Comparison of ENCODE assay signal across 28 mouse cellular contexts in genomic region chr16:34603076-34603475, GRCm38 (mm10). TPM values are rescaled to one million over a fixed set of nuclear protein-coding genes. Genes with fewer than 3 reads are reported as not detected.
DNase-seq lines count a peak whose midpoint lies in the region; ATAC-seq and TF ChIP-seq lines count a peak whose summit lies in the region.
"Had no signal": no experiment of that assay in that cellular context is flagged by ENCODE, and none has a peak within 500 bp of the region (broad histone marks: within the 10 kb centered on the region; RNA-seq: fewer than 3 reads in every experiment).

No protein-coding gene starts in this region.

- H3K36me3 ChIP-seq in embryonic facial prominence, embryonic 14.5 days (ENCODE audit: control insufficient read depth, insufficient read depth, low read length), result no peaks in the 10 kb centered on the region
- H3K36me3 ChIP-seq in embryonic facial prominence, embryonic 10.5 days (replicated peaks), result no peaks in the 10 kb centered on the region
- H3K36me3 ChIP-seq in kidney, postnatal 0 days (ENCODE audit: insufficient read depth, low read length), result no peaks in the 10 kb centered on the region
- H3K36me3 ChIP-seq: embryonic facial prominence, embryonic 15.5 days; hindbrain, embryonic 10.5 days; liver, embryonic 15.5 days; lung, embryonic 15.5 days had no signal

- H3K27me3 ChIP-seq in embryonic facial prominence, embryonic 14.5 days (replicated peaks; ENCODE audit: control insufficient read depth, insufficient read depth, low read length), result no peaks in the 10 kb centered on the region
- H3K27me3 ChIP-seq in embryonic facial prominence, embryonic 10.5 days (replicated peaks; ENCODE audit: low read depth, poor library complexity, severe bottlenecking), result no peaks in the 10 kb centered on the region
- no peaks in the 10 kb centered on the region for H3K27me3 ChIP-seq in kidney, postnatal 0 days (ENCODE audit: insufficient read depth, low read length)
- H3K27me3 ChIP-seq: embryonic facial prominence, embryonic 15.5 days; liver, embryonic 15.5 days; lung, embryonic 15.5 days had no signal

- H3K27ac ChIP-seq in embryonic facial prominence, embryonic 14.5 days (replicated peaks; ENCODE audit: low read depth, low read length), result no peak overlapping the region
- no peak overlapping the region for H3K27ac ChIP-seq in embryonic facial prominence, embryonic 10.5 days (replicated peaks)
- no peak overlapping the region for H3K27ac ChIP-seq in kidney, postnatal 0 days
- H3K27ac ChIP-seq: embryonic facial prominence, embryonic 15.5 days; heart, adult 2 months; hindbrain, embryonic 10.5 days; liver, embryonic 15.5 days; lung, embryonic 15.5 days had no signal

- H3K4me3 ChIP-seq in embryonic facial prominence, embryonic 14.5 days (ENCODE audit: low read depth, low read length), result no peak overlapping the region
- H3K4me3 ChIP-seq in embryonic facial prominence, embryonic 10.5 days, result no peak overlapping the region
- no peak overlapping the region for H3K4me3 ChIP-seq in kidney, postnatal 0 days (replicated peaks; ENCODE audit: low read depth, low read length)
- H3K4me3 ChIP-seq: embryonic facial prominence, embryonic 15.5 days; heart, adult 2 months; hindbrain, embryonic 10.5 days; liver, embryonic 15.5 days; lung, embryonic 15.5 days had no signal

- H3K4me1 ChIP-seq in embryonic facial prominence, embryonic 14.5 days (ENCODE audit: control insufficient read depth, insufficient read depth, low read length), result 0 out of 2 replicates have a peak, but pooled peaks cover 7% of the 10 kb centered on the region
- H3K4me1 ChIP-seq in embryonic facial prominence, embryonic 10.5 days, result no peaks in the 10 kb centered on the region
- H3K4me1 ChIP-seq in kidney, postnatal 0 days (replicated peaks; ENCODE audit: insufficient read depth, low read length), result no peaks in the 10 kb centered on the region
- H3K4me1 ChIP-seq: embryonic facial prominence, embryonic 15.5 days; hindbrain, embryonic 10.5 days; liver, embryonic 15.5 days; lung, embryonic 15.5 days had no signal

- ATAC-seq in embryonic facial prominence, embryonic 14.5 days (ENCODE audit: low read depth), result no peak
- no peak for ATAC-seq in kidney, postnatal 0 days (replicated peaks; ENCODE audit: low FRiP score, low read depth)
- ATAC-seq: CD4-positive, CD25-positive, alpha-beta regulatory T cell, adult 4 months; forebrain, embryonic 14.5 days; intestine, postnatal 0 days had no signal

- H3K4me2 ChIP-seq in embryonic facial prominence, embryonic 14.5 days (ENCODE audit: low read depth, low read length), result no peak overlapping the region
- H3K4me2 ChIP-seq in kidney, postnatal 0 days (ENCODE audit: low read length), result no peak overlapping the region
- H3K4me2 ChIP-seq: embryonic facial prominence, embryonic 15.5 days; liver, embryonic 15.5 days; lung, embryonic 15.5 days; midbrain, embryonic 11.5 days had no signal

- no peaks in the 10 kb centered on the region for H3K9me3 ChIP-seq in embryonic facial prominence, embryonic 14.5 days (ENCODE audit: control insufficient read depth, low read length)
- no peaks in the 10 kb centered on the region for H3K9me3 ChIP-seq in embryonic facial prominence, embryonic 10.5 days
- no peaks in the 10 kb centered on the region for H3K9me3 ChIP-seq in kidney, postnatal 0 days (replicated peaks; ENCODE audit: low read length)
- H3K9me3 ChIP-seq: embryonic facial prominence, embryonic 15.5 days; hindbrain, embryonic 10.5 days; liver, embryonic 15.5 days; lung, embryonic 15.5 days had no signal

- 55% methylated on average over 4 of the region's 4 CpGs for WGBS in embryonic facial prominence, embryonic 14.5 days
- WGBS in embryonic facial prominence, embryonic 10.5 days, result 86% methylated on average over 4 of the region's 4 CpGs
- 62% methylated on average over 4 of the region's 4 CpGs for WGBS in kidney, postnatal 0 days

- H3K9ac ChIP-seq in embryonic facial prominence, embryonic 14.5 days (ENCODE audit: low read depth, low read length), result no peak overlapping the region
- H3K9ac ChIP-seq in kidney, postnatal 0 days (ENCODE audit: low read depth, low read length), result no peak overlapping the region
- H3K9ac ChIP-seq: embryonic facial prominence, embryonic 15.5 days; liver, embryonic 15.5 days; lung, embryonic 15.5 days had no signal

- peak; percentile 67 for DNase-seq in embryonic facial prominence, embryonic 14.5 days (ENCODE audit: low spot score)
- no peak for DNase-seq in embryonic facial prominence, embryonic 10.5 days (ENCODE audit: low spot score)
- peak; percentile 10 for DNase-seq in kidney, postnatal 0 days (ENCODE audit: low spot score)
- DNase-seq in kidney, adult 9 months, result no peak
- peak; percentile 73 for DNase-seq in 3T3-L1 (ENCODE audit: low read depth, low spot score)
- peak; percentile 95 for DNase-seq in fat pad, adult 2 months (ENCODE audit: extremely low read depth, low read depth, low spot score)
- DNase-seq in frontal cortex, postnatal 10 days (ENCODE audit: low spot score in 2 of 2), result no peak
- DNase-seq: adrenal gland, adult 2 months; cerebellum, adult 8-10 months; gastrocnemius, postnatal 25 days; heart, adult 2 months; heart, postnatal 14 days; kidney, postnatal 25 days; left cerebral cortex, postnatal 4 days; lung, postnatal 36 days; thymus, adult 2 months; thymus, postnatal 36 days had no signal

- TF ChIP-seq CTCF in kidney, postnatal 0 days (IDR thresholded peaks at IDR 0.05; ENCODE audit: low read depth), result no peak

RNA-seq across cellular contexts. Expression of gene Kalrn, which starts 29.7 kb away (rescaled TPM):
- polyA plus RNA-seq in embryonic facial prominence, embryonic 14.5 days (2014; fragmentation: Nextera tagmentation; extraction: Ambion mirVana), result 12.2 and 14.3 TPM in 2 replicates
- polyA plus RNA-seq in embryonic facial prominence, embryonic 10.5 days (2016; fragmentation: Nextera tagmentation; extraction: Ambion mirVana), result 12.9 and 14.8 TPM in 2 replicates
- polyA plus RNA-seq in kidney, postnatal 0 days (2015; fragmentation: Nextera tagmentation; extraction: Ambion mirVana), result 19.5 and 20.0 TPM in 2 replicates

RNA-seq across cellular contexts. Expression of gene Ropn1, which starts 46.6 kb away (rescaled TPM):
- not detected in 2 replicates for polyA plus RNA-seq in embryonic facial prominence, embryonic 14.5 days (2014; fragmentation: Nextera tagmentation; extraction: Ambion mirVana)
- polyA plus RNA-seq in embryonic facial prominence, embryonic 10.5 days (2016; fragmentation: Nextera tagmentation; extraction: Ambion mirVana), result not detected in 2 replicates
- not detected in 2 replicates for polyA plus RNA-seq in kidney, postnatal 0 days (2015; fragmentation: Nextera tagmentation; extraction: Ambion mirVana)
- polyA plus RNA-seq: adrenal gland, adult 2 months; CD4-positive, CD25-positive, alpha-beta regulatory T cell, adult 4 months; embryonic facial prominence, embryonic 15.5 days; forebrain, embryonic 14.5 days; hindbrain, embryonic 10.5 days; intestine, postnatal 0 days; kidney, embryonic 14.5 days; liver, adult 2 months; liver, embryonic 15.5 days; lung, embryonic 15.5 days; midbrain, embryonic 11.5 days; neural tube, embryonic 14.5 days; thymus, adult 2 months had no signal

Comparison
In these comparisons a context has a peak if more than half of its experiments do, and no peak if none do; other contexts are left out.
1. DNase-seq: peak in embryonic facial prominence, embryonic 14.5 days (single experiment), kidney, postnatal 0 days (single experiment), 3T3-L1 (single experiment) and fat pad, adult 2 months (single experiment); none in embryonic facial prominence, embryonic 10.5 days (single experiment), kidney, adult 9 months (single experiment) and frontal cortex, postnatal 10 days (0 of 2).